Mouse (Mus musculus) olfactory bulb, adult 2 months (tissue): ENCODE data around the gene Kcp.

ENCODE experiments used
- CTCF ChIP-seq: fragments of 200-500 bp; IDR thresholded peaks from 2 replicates; pipeline ENCODE4 v1.5.1; 2012; ENCODE audit warnings: low read depth, mild to moderate bottlenecking, low read length, moderate library complexity; ENCODE audit not compliant: insufficient read depth
- POLR2A ChIP-seq: fragments of 200-500 bp; IDR thresholded peaks from 2 replicates; pipeline ENCODE4 v1.6.1; 2012; ENCODE audit warnings: mild to moderate bottlenecking, low read depth, low read length, moderate library complexity; ENCODE audit not compliant: insufficient read depth

DNA sequence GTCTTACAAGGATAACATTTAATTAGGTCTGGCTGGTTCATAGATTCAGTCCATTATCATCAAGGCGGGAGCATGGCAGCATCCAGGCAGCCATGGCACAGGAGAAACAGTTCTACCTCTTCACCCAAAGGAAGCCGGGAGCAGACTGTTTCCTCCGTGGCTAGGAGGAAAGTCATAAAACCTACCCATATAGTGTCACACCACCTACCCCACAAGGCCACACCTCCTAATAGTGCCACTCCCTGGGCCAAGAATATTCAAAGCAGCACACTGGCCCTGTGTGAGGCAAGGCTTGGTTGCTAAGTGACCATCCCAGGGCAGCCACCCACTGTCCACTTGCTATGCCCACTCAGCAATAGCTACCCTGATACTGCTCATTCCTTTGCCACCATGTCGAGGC, 36.6 kb downstream of the Kcp start, which contains the start of gene Atp6v1fnb:
- TF ChIP-seq CTCF, result no peak
- TF ChIP-seq POLR2A, result no peak
